Mouse (Mus musculus) hindbrain, embryonic 15.5 days (tissue): ENCODE results near the gene Plcb1. TPM values are rescaled to one million over a fixed set of nuclear protein-coding genes. Genes with fewer than 3 reads are reported as not detected.

Experiments used
- ATAC-seq: fragments of 200-750 bp; cut with Nextera tagmentation; 2 replicates; pipeline ENCODE4 v1.8.0; 2017; ENCODE audit warnings: low read depth, moderate number of reproducible peaks, moderate TSS enrichment; ENCODE audit not compliant: low FRiP score
- H3K27ac ChIP-seq: fragments of 300-500 bp; sonication (generic); replicated peaks from 2 replicates; pipeline ENCODE4 v1.5.1; 2015; ENCODE audit warnings: mild to moderate bottlenecking, inconsistent platforms
- H3K27me3 ChIP-seq: fragments of 300-500 bp; sonication (generic); 2 replicates; pipeline ENCODE4 v1.6.1; 2015; ENCODE audit warnings: control low read depth, inconsistent platforms
- H3K36me3 ChIP-seq: fragments of 300-500 bp; sonication (generic); 2 replicates; pipeline ENCODE4 v1.6.1; 2015; ENCODE audit warnings: control low read depth, inconsistent platforms
- H3K4me1 ChIP-seq: fragments of 300-500 bp; sonication (generic); replicated peaks from 2 replicates; pipeline ENCODE4 v1.6.1; 2015; ENCODE audit warnings: control low read depth, inconsistent platforms
- H3K4me2 ChIP-seq: fragments of 300-500 bp; sonication (generic); 2 replicates; pipeline ENCODE4 v1.6.1; 2015; ENCODE audit warnings: moderate library complexity, mild to moderate bottlenecking, inconsistent platforms
- H3K4me3 ChIP-seq: fragments of 300-500 bp; sonication (generic); 2 replicates; pipeline ENCODE4 v1.5.1; 2015; ENCODE audit warnings: mild to moderate bottlenecking, inconsistent platforms
- H3K9ac ChIP-seq: fragments of 300-500 bp; sonication (generic); 2 replicates; pipeline ENCODE4 v1.6.1; 2015; ENCODE audit warnings: inconsistent platforms
- H3K9me3 ChIP-seq: fragments of 300-500 bp; sonication (generic); 2 replicates; pipeline ENCODE4 v1.6.1; 2016; ENCODE audit warnings: control low read depth, inconsistent platforms
- WGBS: fragments of 180-500 bp; shearing (Covaris S2); methylation state at CpG from one replicate; pipeline ENCODE4 v1.1.7; 2015; 5-methylcytosine and 5-hydroxymethylcytosine counted together
- polyA plus RNA-seq: library from polyadenylated mRNA; unstranded; fragments of >200 nt; fragmentation: Nextera tagmentation; extraction: Ambion mirVana; gene quantifications from 2 replicates; pipeline ENCODE4 v1.2.1, GENCODE M21; 2015

Gene Plcb1
- polyA plus RNA-seq, 1 experiment from 2014 or later = 53.3 TPM

DNA sequence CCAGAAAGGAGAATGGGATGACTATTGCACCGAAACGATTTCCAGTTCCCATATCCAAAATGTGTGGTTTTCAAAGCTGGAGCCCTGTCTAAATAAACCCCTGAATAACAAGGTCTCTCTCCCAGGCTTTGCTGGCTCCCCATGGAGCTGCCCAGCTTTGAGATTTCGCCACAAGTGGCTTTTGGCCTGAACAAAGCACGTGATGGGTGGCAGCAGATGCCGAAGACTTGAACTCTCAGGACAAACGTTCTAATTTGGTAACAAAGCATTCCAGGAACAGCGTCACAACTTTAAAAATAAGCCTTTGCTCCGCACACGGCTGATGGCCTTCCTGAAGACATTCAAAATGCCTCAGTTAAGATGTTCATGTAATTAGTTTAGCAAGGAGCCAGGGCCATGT is 706.9 kb downstream of the Plcb1 start:
- no peaks in the 10 kb centered on the region for H3K4me1 ChIP-seq
- H3K9me3 ChIP-seq = no peaks in the 10 kb centered on the region
- no peaks in the 10 kb centered on the region for H3K27me3 ChIP-seq
- H3K4me3 ChIP-seq = no peak overlapping the region
- H3K9ac ChIP-seq = no peak overlapping the region
- no peak for ATAC-seq
- H3K36me3 ChIP-seq = no peaks in the 10 kb centered on the region
- H3K27ac ChIP-seq = no peak overlapping the region
- H3K4me2 ChIP-seq = no peak overlapping the region
- WGBS = 75% methylated on average over 9 of the region's 9 CpGs

DNA sequence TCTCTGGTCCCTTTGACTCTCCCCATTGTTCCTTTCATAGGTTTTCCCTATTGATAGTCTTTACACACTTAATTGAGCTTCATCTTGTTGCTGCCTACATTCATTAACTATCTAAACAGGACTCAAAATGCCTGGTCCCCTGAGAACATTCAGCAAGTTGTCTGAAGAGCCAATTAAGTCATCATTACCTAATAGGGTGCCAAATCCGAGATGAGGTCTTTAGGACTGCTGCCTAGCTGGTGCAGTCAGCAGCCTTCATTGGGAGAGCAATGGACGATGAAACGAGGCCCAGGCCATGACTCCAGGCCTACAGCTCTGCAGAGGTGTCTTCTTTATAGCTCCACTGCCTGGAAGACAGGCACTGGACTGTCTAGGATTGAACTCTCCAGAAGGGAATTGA is 710.7 kb downstream of the Plcb1 start:
- no peaks in the 10 kb centered on the region for H3K27me3 ChIP-seq
- H3K4me1 ChIP-seq = no peaks in the 10 kb centered on the region
- WGBS = 23% methylated on average over 3 of the region's 3 CpGs
- H3K27ac ChIP-seq = no peak overlapping the region
- no peaks in the 10 kb centered on the region for H3K36me3 ChIP-seq
- no peaks in the 10 kb centered on the region for H3K9me3 ChIP-seq
- ATAC-seq = no peak
- no peak overlapping the region for H3K4me2 ChIP-seq
- H3K9ac ChIP-seq = no peak overlapping the region
- H3K4me3 ChIP-seq = no peak overlapping the region

DNA sequence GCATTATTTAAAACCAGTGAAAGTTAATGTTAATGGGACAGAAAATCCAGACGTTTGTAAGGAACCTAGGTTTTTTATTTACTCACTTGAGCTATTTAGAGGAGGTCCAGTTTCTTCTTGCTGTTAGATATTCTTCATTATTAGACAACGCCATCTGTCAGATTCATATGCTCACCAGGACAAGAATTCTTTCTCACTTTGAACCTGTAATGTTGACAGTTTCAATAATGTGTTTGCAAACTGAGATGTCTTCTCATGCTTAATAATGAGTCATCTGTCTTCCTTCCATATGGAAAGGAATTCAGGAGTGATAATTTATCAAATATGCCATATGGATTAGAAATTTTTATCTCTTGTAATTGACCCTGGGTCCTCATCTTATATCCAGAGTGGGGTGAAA is 711.4 kb downstream of the Plcb1 start:
- H3K4me3 ChIP-seq = no peak overlapping the region
- H3K9ac ChIP-seq = no peak overlapping the region
- no peak overlapping the region for H3K27ac ChIP-seq
- H3K27me3 ChIP-seq = no peaks in the 10 kb centered on the region
- H3K9me3 ChIP-seq = no peaks in the 10 kb centered on the region
- ATAC-seq = no peak
- 65% methylated on average over 2 of the region's 2 CpGs for WGBS
- no peak overlapping the region for H3K4me2 ChIP-seq
- H3K36me3 ChIP-seq = no peaks in the 10 kb centered on the region
- no peaks in the 10 kb centered on the region for H3K4me1 ChIP-seq

DNA sequence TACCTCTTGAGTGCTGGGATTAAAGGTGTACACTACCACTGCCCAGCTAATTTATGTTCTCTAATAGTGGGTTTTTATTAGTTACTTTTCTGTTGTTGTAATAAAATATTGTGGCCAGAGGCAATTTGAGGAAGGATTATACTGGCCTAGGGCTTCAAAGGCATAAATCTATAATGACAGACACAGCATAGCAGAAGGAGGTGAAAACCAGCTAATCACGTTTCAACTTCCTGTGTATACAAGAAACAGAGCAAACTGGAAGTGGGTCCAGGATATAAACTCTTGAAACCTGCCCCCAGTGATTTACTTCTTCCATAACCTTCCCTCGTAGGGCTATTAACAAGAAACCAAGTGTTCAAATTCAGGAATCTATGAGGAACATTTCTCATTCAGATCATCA is 715.0 kb downstream of the Plcb1 start:
- Histone ChIP-seq H3K9ac (no peak overlapping the region), H3K36me3 (no peaks in the 10 kb centered on the region), H3K27me3 (no peaks in the 10 kb centered on the region), H3K4me2 (no peak overlapping the region), H3K4me3 (no peak overlapping the region), H3K27ac (no peak overlapping the region), H3K9me3 (no peaks in the 10 kb centered on the region), H3K4me1 (no peaks in the 10 kb centered on the region)
- 82% methylated on average over 2 of the region's 2 CpGs for WGBS
- ATAC-seq = no peak

DNA sequence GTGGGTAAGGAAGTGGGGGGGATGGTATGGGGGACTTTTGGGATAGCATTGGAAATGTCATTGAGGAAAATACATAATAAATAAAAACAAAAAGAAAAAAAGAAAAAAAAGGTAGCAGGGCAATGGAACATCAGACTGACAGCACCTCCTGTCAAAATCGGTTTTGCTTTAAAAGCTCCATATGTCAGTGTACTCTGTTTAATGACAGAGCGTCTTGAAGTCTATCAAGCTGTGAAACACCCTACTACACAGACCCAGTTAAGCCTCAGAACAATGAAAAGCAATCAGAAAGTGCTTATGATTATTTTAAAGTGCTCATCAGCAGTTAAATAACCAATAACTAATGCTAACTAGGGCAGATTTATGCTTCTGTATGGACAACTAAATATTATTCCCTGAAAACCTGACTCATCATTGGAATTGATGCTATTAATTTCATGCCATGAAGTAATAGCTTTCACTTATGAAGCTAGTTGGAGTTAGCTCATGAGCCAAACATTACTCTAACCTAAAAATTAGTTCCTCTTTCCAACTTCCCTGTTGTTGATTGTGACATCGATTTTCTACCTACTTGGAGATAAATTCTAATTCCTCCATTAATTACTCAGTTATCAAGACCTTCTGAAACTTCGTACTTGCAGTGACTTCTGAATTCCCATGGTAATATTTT is 717.6 kb downstream of the Plcb1 start:
- H3K9ac ChIP-seq = no peak overlapping the region
- H3K36me3 ChIP-seq = no peaks in the 10 kb centered on the region
- H3K9me3 ChIP-seq = no peaks in the 10 kb centered on the region
- WGBS = 85% methylated on average over 4 of the region's 4 CpGs
- H3K4me3 ChIP-seq = no peak overlapping the region
- no peaks in the 10 kb centered on the region for H3K4me1 ChIP-seq
- ATAC-seq = no peak
- H3K4me2 ChIP-seq = no peak overlapping the region
- H3K27me3 ChIP-seq = no peaks in the 10 kb centered on the region
- H3K27ac ChIP-seq = no peak overlapping the region

DNA sequence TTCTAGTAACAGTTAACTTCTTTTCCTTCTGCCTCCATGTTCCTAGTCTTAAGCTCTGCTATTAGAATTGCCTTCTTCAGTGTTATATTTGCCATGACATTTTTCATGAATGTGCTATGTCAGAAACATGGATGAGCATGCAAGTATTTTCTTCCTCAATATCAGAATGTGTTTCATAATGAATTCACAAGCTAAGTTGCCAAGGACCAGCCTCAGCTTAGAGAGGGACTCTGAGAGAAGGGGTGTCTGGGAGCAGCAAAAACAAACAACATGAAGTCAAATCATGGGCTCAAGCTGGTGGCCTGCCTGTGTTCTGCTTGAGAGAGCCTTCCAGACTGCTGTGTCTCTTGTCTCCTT is 718.1 kb downstream of the Plcb1 start:
- ATAC-seq = no peak
- no peak overlapping the region for H3K4me3 ChIP-seq

DNA sequence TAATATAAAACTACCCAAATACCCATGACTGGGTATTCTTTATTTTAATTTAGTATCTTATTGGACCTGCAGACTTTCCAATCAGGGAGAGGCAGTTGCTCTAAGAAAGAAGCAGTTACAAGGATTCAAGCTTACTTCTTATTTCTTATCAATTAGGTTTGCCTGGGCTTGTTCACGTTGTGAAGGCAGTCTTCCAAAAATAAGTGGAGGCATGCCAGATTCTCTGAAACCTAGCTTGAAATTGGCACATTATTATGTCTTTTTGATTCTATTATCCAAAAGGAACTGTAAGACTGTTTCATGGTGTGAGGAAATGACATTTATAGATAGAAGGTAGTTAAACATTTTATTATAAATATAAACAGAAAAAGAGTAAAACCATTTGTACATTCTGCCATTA is 721.2 kb downstream of the Plcb1 start:
- Histone ChIP-seq H3K27ac (no peak overlapping the region), H3K27me3 (no peaks in the 10 kb centered on the region), H3K4me1 (no peaks in the 10 kb centered on the region), H3K9me3 (no peaks in the 10 kb centered on the region), H3K4me3 (no peak overlapping the region), H3K36me3 (no peaks in the 10 kb centered on the region), H3K9ac (no peak overlapping the region), H3K4me2 (no peak overlapping the region)
- ATAC-seq = no peak
- 62% methylated on average over 1 of the region's 1 CpGs for WGBS

More for the DNA sequence above, 718.1 kb downstream of the Plcb1 start:
- H3K27me3 ChIP-seq = no peaks in the 10 kb centered on the region
- no peak overlapping the region for H3K27ac ChIP-seq
- H3K36me3 ChIP-seq = no peaks in the 10 kb centered on the region
- no peaks in the 10 kb centered on the region for H3K4me1 ChIP-seq
- no peaks in the 10 kb centered on the region for H3K9me3 ChIP-seq
- H3K4me2 ChIP-seq = no peak overlapping the region
- no peak overlapping the region for H3K9ac ChIP-seq

DNA sequence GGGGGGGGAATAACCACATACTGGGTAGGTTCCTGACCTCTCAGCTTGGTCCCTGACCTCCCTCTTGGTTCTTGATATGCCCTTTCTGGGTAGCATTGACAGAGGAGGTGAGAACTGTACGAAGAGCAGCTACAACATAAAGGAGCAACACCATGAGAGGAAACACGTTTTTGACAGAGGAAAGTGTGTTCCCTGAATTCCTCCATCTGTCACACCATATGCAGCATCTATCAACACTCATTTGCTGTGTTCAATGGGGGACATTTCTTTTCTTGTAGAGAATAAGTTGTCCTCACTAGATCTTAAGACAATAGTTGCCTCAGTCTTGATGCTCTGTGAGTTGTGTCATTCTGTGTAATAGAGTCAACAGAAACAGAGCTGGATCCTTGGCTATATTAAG is 733.1 kb downstream of the Plcb1 start:
- no peak for ATAC-seq
- Histone ChIP-seq H3K27me3 (no peaks in the 10 kb centered on the region), H3K27ac (no peak overlapping the region), H3K4me3 (no peak overlapping the region), H3K4me2 (no peak overlapping the region), H3K4me1 (no peaks in the 10 kb centered on the region), H3K9ac (no peak overlapping the region), H3K9me3 (no peaks in the 10 kb centered on the region), H3K36me3 (no peaks in the 10 kb centered on the region)
- 43% methylated on average over 2 of the region's 2 CpGs for WGBS

Other genes with a start within 250 kb of the Plcb1 start
- 0.06 and 0.08 TPM in 2 replicates for gene Hao1, start 231.7 kb upstream of the Plcb1 start, polyA plus RNA-seq
- 102 and 106 TPM in 2 replicates for gene Tmx4, start 141.9 kb upstream of the Plcb1 start, polyA plus RNA-seq